Mouse (Mus musculus) CH12.LX (cell line): Measurements from ENCODE around the gene Pan3.

Source experiments
- BHLHE40 ChIP-seq: IDR thresholded peaks from 2 replicates; pipeline ENCODE4 v1.6.1; 2011; ENCODE audit warnings: mild to moderate bottlenecking, low read depth, low read length, improper control_type of control experiment
- CTCF ChIP-seq, 2 experiments: IDR thresholded peaks in 1 of 2; conservative IDR thresholded peaks in 1 of 2; 2 replicates each; pipeline ENCODE4 v1.5.1; 2011 to 2012; ENCODE audit warnings: low read depth in 2 of 2, low read length in 2 of 2, improper control_type of control experiment in 1 of 2, inconsistent platforms in 1 of 2, mild to moderate bottlenecking in 1 of 2, moderate library complexity in 1 of 2
- E2F4 ChIP-seq: IDR thresholded peaks from 2 replicates; pipeline ENCODE4 v1.6.1; 2011; ENCODE audit warnings: low read depth, low read length, improper control_type of control experiment; ENCODE audit not compliant: insufficient replicate concordance
- POLR2A ChIP-seq: IDR thresholded peaks from 2 replicates; pipeline ENCODE4 v1.6.1; 2011; ENCODE audit warnings: low read depth, mild to moderate bottlenecking, improper control_type of control experiment, low read length
- TBP ChIP-seq: conservative IDR thresholded peaks from 2 replicates; pipeline ENCODE4 v1.6.1; 2011; ENCODE audit warnings: low read depth, low read length, improper control_type of control experiment
- TCF12 ChIP-seq: IDR thresholded peaks from 2 replicates; pipeline ENCODE4 v1.6.1; 2014; ENCODE audit warnings: low read depth, mild to moderate bottlenecking, inconsistent platforms, low read length, improper control_type of control experiment
- USF1 ChIP-seq: IDR thresholded peaks from 2 replicates; pipeline ENCODE4 v1.6.1; 2014; ENCODE audit warnings: low read depth, mild to moderate bottlenecking, inconsistent platforms, low read length, improper control_type of control experiment
- USF2 ChIP-seq: conservative IDR thresholded peaks from 2 replicates; pipeline ENCODE4 v1.6.1; 2011; ENCODE audit warnings: low read depth, low read length, improper control_type of control experiment
- ZNF384 ChIP-seq: IDR thresholded peaks from 2 replicates; pipeline ENCODE4 v1.6.1; 2012; ENCODE audit warnings: low read depth, low read length, improper control_type of control experiment, inconsistent platforms

DNA sequence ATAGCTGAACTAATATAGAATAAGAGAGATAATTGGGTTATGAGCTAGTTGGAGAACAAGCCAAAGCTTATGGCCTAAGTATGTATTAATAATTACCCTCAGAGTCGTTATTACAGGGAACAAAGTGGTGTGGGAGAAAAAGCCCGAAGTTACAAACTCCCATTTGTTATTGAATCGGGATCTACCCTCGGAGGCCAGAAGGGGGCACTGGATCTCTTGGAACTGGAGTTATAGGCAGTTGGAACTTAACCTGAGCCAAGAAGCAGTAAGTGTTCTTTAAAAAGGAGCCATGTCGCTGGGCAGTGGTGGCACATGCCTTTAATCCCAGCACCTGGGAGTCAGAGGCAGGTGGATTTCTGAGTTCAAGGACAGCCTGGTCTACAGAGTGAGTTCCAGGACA is 27.5 kb upstream of the Pan3 start:
- TF ChIP-seq ZNF384 = no peak
- TF ChIP-seq USF1 = no peak
- no peak for TF ChIP-seq POLR2A
- no peak for TF ChIP-seq USF2
- TF ChIP-seq CTCF (conservative IDR thresholded peaks at IDR 0.05 in 1 of 2, IDR thresholded peaks at IDR 0.05 in 1 of 2; ENCODE audit: low read depth in 2 of 2, low read length in 2 of 2) = peak; percentile 23 to 64; a peak in 3 of 4 replicates
- TF ChIP-seq TBP = no peak
- no peak for TF ChIP-seq TCF12
- no peak for TF ChIP-seq E2F4
- no peak for TF ChIP-seq BHLHE40
